Mouse (Mus musculus): ENCODE results near the gene Pvalb.

GRCm38 (mm10) chr15:78246143-78247116 is 40.2 kb upstream of the Pvalb start:
- TF ChIP-seq TAL1 (IDR thresholded peaks at IDR 0.05; ENCODE audit: low read length), result no peak
- TF ChIP-seq GATA1 (IDR thresholded peaks at IDR 0.05; ENCODE audit: low read length), result no peak
